8 mouse cellular contexts compared by ENCODE assay signal in the genomic region with DNA sequence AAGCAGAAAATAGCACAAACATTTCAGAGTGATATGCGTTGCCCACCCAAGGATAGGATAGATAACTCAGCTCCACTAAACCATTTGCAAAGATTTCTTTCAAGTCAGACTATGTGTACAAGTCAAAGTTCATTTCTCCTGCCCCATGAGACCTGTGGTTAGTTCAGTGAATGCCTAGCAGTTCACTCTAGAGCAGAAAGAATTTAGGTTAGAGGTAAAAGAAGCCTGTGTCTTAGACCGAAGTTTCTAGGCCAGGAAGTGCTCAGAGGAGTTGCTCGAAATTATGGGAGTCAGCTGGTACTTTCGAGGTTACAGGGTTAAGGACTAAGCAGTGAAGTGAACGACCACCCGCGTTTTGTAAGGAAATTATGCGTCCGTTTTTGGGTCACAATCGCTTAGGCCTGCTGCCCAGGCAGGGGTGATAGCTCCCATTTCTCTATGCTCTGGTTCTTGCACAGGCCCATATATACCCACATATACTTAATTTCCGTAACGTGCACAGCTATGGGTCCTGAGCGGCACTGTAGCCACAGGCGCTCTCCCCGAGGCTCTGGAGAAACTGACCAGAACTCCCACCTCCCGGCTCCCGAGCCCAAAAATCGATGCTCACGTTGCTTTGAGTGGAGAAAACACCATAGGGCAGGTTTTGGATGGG. TPM values are rescaled to one million over a fixed set of nuclear protein-coding genes. Genes with fewer than 3 reads are reported as not detected.
DNase-seq lines count a peak whose midpoint lies in the region; ATAC-seq and TF ChIP-seq lines count a peak whose summit lies in the region.

No protein-coding gene starts in this region.

- peak overlapping the region; percentile 82 for H3K4me3 ChIP-seq in kidney, adult 2 months (ENCODE audit: insufficient read depth, low read depth, low read length)
- H3K4me3 ChIP-seq in limb, embryonic 13.5 days, result peak overlapping the region; percentile 56

- peak overlapping the region; percentile 66 for H3K9ac ChIP-seq in limb, embryonic 13.5 days

- H3K4me1 ChIP-seq in kidney, adult 2 months (ENCODE audit: control insufficient read depth, insufficient read depth, low read length), result no peaks in the 10 kb centered on the region; the same call in 1 of the 2 replicates
- H3K4me1 ChIP-seq in limb, embryonic 13.5 days, result peaks cover 12% of the 10 kb centered on the region

- WGBS in kidney, adult 2 months, result 6% methylated on average over 19 of the region's 19 CpGs
- 7% methylated on average over 19 of the region's 19 CpGs for WGBS in limb, embryonic 13.5 days

- H3K9me3 ChIP-seq in limb, embryonic 13.5 days, result no peaks in the 10 kb centered on the region

- ATAC-seq in granulocyte monocyte progenitor cell, adult 5-6 weeks (replicated peaks; ENCODE audit: poor library complexity, severe bottlenecking), result 0 out of 2 replicates have a peak, but pooled peaks have one; percentile 2
- peak; percentile 48; the same call in 1 of the 2 replicates for ATAC-seq in limb, embryonic 13.5 days (ENCODE audit: low FRiP score, low read depth)

- peak overlapping the region; percentile 88 for H3K27ac ChIP-seq in kidney, adult 2 months (ENCODE audit: insufficient read depth, low read depth, low read length)
- H3K27ac ChIP-seq in limb, embryonic 13.5 days, result no peak overlapping the region

- H3K4me2 ChIP-seq in limb, embryonic 13.5 days (replicated peaks), result peak overlapping the region; percentile 94

- DNase-seq in kidney, adult 2 months, result peak; percentile 55
- DNase-seq in kidney, adult 18-20 months, result no peak
- peak; percentile 69 for DNase-seq in NIH3T3 (ENCODE audit: low read depth)
- DNase-seq in neural tube, embryonic 10.5 days (ENCODE audit: extremely low spot score, low spot score), result peak; percentile 41
- no peak for DNase-seq in spleen, postnatal 4 days (ENCODE audit: low spot score in 2 of 2)
- no peak for DNase-seq in cerebellum, adult 11 months

- H3K27me3 ChIP-seq in kidney, adult 2 months (replicated peaks; ENCODE audit: control insufficient read depth, insufficient read depth, low read length), result no peaks in the 10 kb centered on the region
- H3K27me3 ChIP-seq in limb, embryonic 13.5 days, result no peaks in the 10 kb centered on the region

- no peak for TF ChIP-seq CTCF in kidney, adult 2 months (conservative IDR thresholded peaks at IDR 0.05; ENCODE audit: insufficient read depth, insufficient read length, low read depth, low read length)

- no peaks in the 10 kb centered on the region for H3K36me3 ChIP-seq in kidney, adult 2 months (ENCODE audit: control insufficient read depth, insufficient read depth, low read length)
- H3K36me3 ChIP-seq in limb, embryonic 13.5 days, result no peaks in the 10 kb centered on the region

- no peak for TF ChIP-seq POLR2A in kidney, adult 2 months (IDR thresholded peaks at IDR 0.05; ENCODE audit: low read depth, low read length)

RNA-seq across cellular contexts. Expression of a gene that starts 1.4 kb away (rescaled TPM):
- polyA plus RNA-seq in kidney, adult 2 months (2012; rRNA removed), result 850 and 987 TPM in 2 replicates
- total RNA-seq in granulocyte monocyte progenitor cell, adult 5-6 weeks (2014; fragmentation: Nextera tagmentation), result not detected in 2 replicates
- 1.2 TPM in 1 of 2 replicates, not detected in the other for total RNA-seq in granulocyte monocyte progenitor cell, adult 5-6 weeks (2017)
- 2.9 and 3.8 TPM in 2 replicates for polyA plus RNA-seq in limb, embryonic 13.5 days (2015; fragmentation: Nextera tagmentation; extraction: Ambion mirVana)

Comparison
In these comparisons a context has a peak if more than half of its experiments do, and no peak if none do; other contexts are left out.
1. DNase-seq: peak in kidney, adult 2 months (single experiment), NIH3T3 (single experiment) and neural tube, embryonic 10.5 days (single experiment); none in kidney, adult 18-20 months (single experiment), spleen, postnatal 4 days (0 of 2) and cerebellum, adult 11 months (single experiment).
2. RNA of a gene that starts 1.4 kb away (polyA plus RNA-seq): 850 to 987 TPM in kidney, adult 2 months; 2.9 to 3.8 TPM in limb, embryonic 13.5 days; every median in the first group is over 100 times any median in the second.